8 mouse cellular contexts compared by ENCODE assay signal in the genomic region with DNA sequence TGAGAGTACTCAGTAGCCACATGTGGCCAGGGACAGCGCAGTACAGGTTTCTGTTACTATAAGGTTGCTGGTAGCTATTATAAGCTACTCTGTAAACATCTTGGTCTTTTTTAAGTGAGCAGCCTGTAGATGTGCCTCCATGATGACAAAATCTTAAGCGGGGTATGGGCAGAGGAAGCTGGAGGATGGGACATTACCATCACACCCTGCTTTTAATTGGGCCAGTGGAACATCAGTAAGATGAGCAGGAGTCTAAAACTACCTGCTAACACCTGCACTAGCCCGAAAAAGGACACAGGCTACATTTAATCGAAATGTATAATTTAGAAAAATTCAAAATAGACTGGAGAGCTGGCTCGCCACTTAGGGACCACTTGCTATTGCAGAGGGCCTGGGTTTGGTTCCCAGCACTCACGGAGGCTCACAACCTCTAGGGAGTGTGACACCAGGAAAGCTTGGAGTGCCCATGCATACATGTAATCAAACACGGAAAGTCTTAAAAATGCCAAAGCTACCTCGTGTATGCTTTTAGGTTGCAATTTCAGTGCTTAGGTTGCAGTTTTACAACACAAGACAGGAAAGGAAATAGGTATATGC. TPM values are rescaled to one million over a fixed set of nuclear protein-coding genes. Genes with fewer than 3 reads are reported as not detected.
DNase-seq lines count a peak whose midpoint lies in the region; ATAC-seq lines count a peak whose summit lies in the region.

No protein-coding gene starts in this region.

- 86% methylated on average over 8 of the region's 8 CpGs for WGBS in heart, embryonic 16.5 days
- WGBS in hindbrain, embryonic 15.5 days: 89% methylated on average over 8 of the region's 8 CpGs
- 90% methylated on average over 8 of the region's 8 CpGs for WGBS in midbrain, embryonic 13.5 days

- H3K4me1 ChIP-seq in heart, embryonic 16.5 days (ENCODE audit: control insufficient read depth, insufficient read depth, low read length): peaks cover 14% of the 10 kb centered on the region
- peaks cover 19% of the 10 kb centered on the region for H3K4me1 ChIP-seq in hindbrain, embryonic 15.5 days (replicated peaks)
- peaks cover 22% of the 10 kb centered on the region for H3K4me1 ChIP-seq in midbrain, embryonic 13.5 days (replicated peaks)

- no peaks in the 10 kb centered on the region for H3K9me3 ChIP-seq in heart, embryonic 16.5 days (replicated peaks; ENCODE audit: control insufficient read depth, low read length)
- H3K9me3 ChIP-seq in hindbrain, embryonic 15.5 days: no peaks in the 10 kb centered on the region
- H3K9me3 ChIP-seq in midbrain, embryonic 13.5 days: no peaks in the 10 kb centered on the region

- peaks cover 13% of the 10 kb centered on the region for H3K36me3 ChIP-seq in heart, embryonic 16.5 days (ENCODE audit: control insufficient read depth, insufficient read depth)
- peaks cover 17% of the 10 kb centered on the region; the same call in 1 of the 2 replicates for H3K36me3 ChIP-seq in hindbrain, embryonic 15.5 days
- H3K36me3 ChIP-seq in midbrain, embryonic 13.5 days: peaks cover 30% of the 10 kb centered on the region

- peak overlapping the region; percentile 89 for H3K4me2 ChIP-seq in heart, embryonic 16.5 days (ENCODE audit: low read depth, low read length)
- peak overlapping the region; percentile 80 for H3K4me2 ChIP-seq in hindbrain, embryonic 15.5 days
- H3K4me2 ChIP-seq in midbrain, embryonic 13.5 days (replicated peaks): peak overlapping the region; percentile 86

- DNase-seq in heart, adult 9 months (ENCODE audit: low spot score in 2 of 2): no peak
- DNase-seq in R1 (ENCODE audit: low read depth, low spot score): peak; percentile 69
- no peak for DNase-seq in natural killer cell, adult 2 months (ENCODE audit: low spot score in 2 of 2)
- no peak for DNase-seq in left cerebral cortex, adult 11 months (ENCODE audit: low spot score)
- no peak for DNase-seq in adrenal gland, postnatal 10 days

- no peak for ATAC-seq in heart, embryonic 16.5 days (replicated peaks; ENCODE audit: extremely low read depth, insufficient read depth, low FRiP score)
- no peak for ATAC-seq in hindbrain, embryonic 15.5 days (ENCODE audit: low FRiP score, low read depth)
- ATAC-seq in midbrain, embryonic 13.5 days: no peak

- H3K27ac ChIP-seq in heart, embryonic 16.5 days (ENCODE audit: low read length): no peak overlapping the region
- no peak overlapping the region for H3K27ac ChIP-seq in hindbrain, embryonic 15.5 days (replicated peaks)
- no peak overlapping the region for H3K27ac ChIP-seq in midbrain, embryonic 13.5 days

- no peaks in the 10 kb centered on the region for H3K27me3 ChIP-seq in heart, embryonic 16.5 days (ENCODE audit: control insufficient read depth, insufficient read depth, low read length)
- H3K27me3 ChIP-seq in hindbrain, embryonic 15.5 days: no peaks in the 10 kb centered on the region
- H3K27me3 ChIP-seq in midbrain, embryonic 13.5 days: no peaks in the 10 kb centered on the region

- peak overlapping the region; percentile 99; the same call in 1 of the 2 replicates for H3K9ac ChIP-seq in heart, embryonic 16.5 days (ENCODE audit: low read length)
- H3K9ac ChIP-seq in hindbrain, embryonic 15.5 days: no peak overlapping the region
- H3K9ac ChIP-seq in midbrain, embryonic 13.5 days (replicated peaks): no peak overlapping the region

- peak overlapping the region; percentile 91 for H3K4me3 ChIP-seq in heart, embryonic 16.5 days (ENCODE audit: low read length)
- H3K4me3 ChIP-seq in hindbrain, embryonic 15.5 days: peak overlapping the region; percentile 92; the same call in 1 of the 2 replicates
- H3K4me3 ChIP-seq in midbrain, embryonic 13.5 days (replicated peaks): peak overlapping the region; percentile 73

RNA-seq across cellular contexts. Expression of gene Usp46, which starts 26.7 kb away (rescaled TPM):
- polyA plus RNA-seq in heart, embryonic 16.5 days (2015; fragmentation: Nextera tagmentation; extraction: Ambion mirVana): 27.8 and 31.3 TPM in 2 replicates
- polyA plus RNA-seq in hindbrain, embryonic 15.5 days (2015; fragmentation: Nextera tagmentation; extraction: Ambion mirVana): 32.1 and 38.5 TPM in 2 replicates
- polyA plus RNA-seq in midbrain, embryonic 13.5 days (2015; fragmentation: Nextera tagmentation; extraction: Ambion mirVana): 23.9 and 25.2 TPM in 2 replicates
- 10 to 100 TPM; 27.8 to 33.2 TPM for total RNA-seq in adrenal gland, postnatal 10 days (2021)
